Mouse (Mus musculus): Measurements from ENCODE around the gene Pbx3. TPM values are rescaled to one million over a fixed set of nuclear protein-coding genes. Genes with fewer than 3 reads are reported as not detected.

Pbx3 gene
- polyA plus RNA-seq, 1 experiment from 2014 or later = 51.2 TPM

- H3K36me3 ChIP-seq = 0 out of 2 replicates have a peak, but pooled peaks cover 6% of the 10 kb centered on the region
- H3K4me2 ChIP-seq (replicated peaks) = no peak overlapping the region
- no peaks in the 10 kb centered on the region for H3K9me3 ChIP-seq
- WGBS = 95% methylated on average over 2 of the region's 2 CpGs
- H3K27ac ChIP-seq (replicated peaks) = no peak overlapping the region
- H3K27me3 ChIP-seq = no peaks in the 10 kb centered on the region
- no peak overlapping the region for H3K9ac ChIP-seq (replicated peaks)
- peaks cover 8% of the 10 kb centered on the region; the same call in 1 of the 2 replicates for H3K4me1 ChIP-seq
- no peak overlapping the region for H3K4me3 ChIP-seq
- ATAC-seq (replicated peaks) = no peak
Observed at GRCm38 (mm10) chr2:34169626-34170025, 203.3 kb downstream of the Pbx3 start.

DNA sequence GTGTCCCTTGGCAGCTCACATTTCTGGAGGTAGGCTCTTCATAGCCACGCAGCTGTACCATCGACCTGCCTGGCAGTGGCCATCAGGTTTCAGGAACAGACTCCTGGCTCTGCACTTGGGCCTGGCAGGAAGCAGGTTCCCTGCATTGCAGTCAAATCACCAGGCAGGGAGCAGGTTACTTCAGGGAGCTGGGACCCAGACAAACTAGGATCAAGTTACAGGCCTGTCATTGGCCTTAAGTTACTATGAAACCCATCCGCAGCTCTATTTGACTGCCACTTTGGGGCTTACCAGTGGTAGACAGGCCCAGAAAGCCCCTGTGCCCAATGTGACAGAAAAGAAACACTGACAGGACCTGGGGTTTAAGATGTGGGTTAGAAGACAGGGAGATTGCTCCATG is 204.8 kb downstream of the Pbx3 start:
- ATAC-seq (replicated peaks) = no peak
- Histone ChIP-seq H3K9me3 (no peaks in the 10 kb centered on the region), H3K4me3 (no peak overlapping the region), H3K27me3 (no peaks in the 10 kb centered on the region), H3K4me1 (0 out of 2 replicates have a peak, but pooled peaks cover 2% of the 10 kb centered on the region), H3K36me3 (0 out of 2 replicates have a peak, but pooled peaks cover 6% of the 10 kb centered on the region), H3K27ac (replicated peaks) (no peak overlapping the region), H3K4me2 (replicated peaks) (no peak overlapping the region), H3K9ac (replicated peaks) (no peak overlapping the region)
- WGBS = 74% methylated on average over 3 of the region's 3 CpGs

DNA sequence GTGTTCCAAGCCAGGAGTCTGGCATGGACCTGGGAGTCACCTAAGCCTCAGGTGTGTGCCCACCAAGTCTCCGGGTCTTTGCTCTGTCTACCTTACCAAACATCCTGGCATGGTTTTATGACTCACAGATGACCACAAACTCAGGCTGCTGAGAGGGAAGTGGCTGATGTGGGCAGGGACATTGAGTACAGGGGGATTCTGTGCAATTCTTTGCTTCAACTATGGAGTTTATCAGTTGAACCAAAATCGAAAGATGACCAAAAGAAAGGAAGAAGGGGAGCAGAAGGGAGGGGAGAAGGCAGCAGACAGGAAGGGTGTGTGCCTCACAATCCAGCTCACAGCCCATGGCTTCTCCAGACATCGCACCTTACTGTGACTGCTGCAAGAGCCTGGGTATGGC is 210.5 kb downstream of the Pbx3 start:
- H3K27me3 ChIP-seq = no peaks in the 10 kb centered on the region
- no peak for ATAC-seq (replicated peaks)
- no peaks in the 10 kb centered on the region for H3K4me1 ChIP-seq
- H3K9me3 ChIP-seq = no peaks in the 10 kb centered on the region
- no peaks in the 10 kb centered on the region for H3K36me3 ChIP-seq
- H3K4me2 ChIP-seq (replicated peaks) = no peak overlapping the region
- H3K4me3 ChIP-seq = no peak overlapping the region
- 87% methylated on average over 3 of the region's 3 CpGs for WGBS
- H3K9ac ChIP-seq (replicated peaks) = no peak overlapping the region
- no peak overlapping the region for H3K27ac ChIP-seq (replicated peaks)

DNA sequence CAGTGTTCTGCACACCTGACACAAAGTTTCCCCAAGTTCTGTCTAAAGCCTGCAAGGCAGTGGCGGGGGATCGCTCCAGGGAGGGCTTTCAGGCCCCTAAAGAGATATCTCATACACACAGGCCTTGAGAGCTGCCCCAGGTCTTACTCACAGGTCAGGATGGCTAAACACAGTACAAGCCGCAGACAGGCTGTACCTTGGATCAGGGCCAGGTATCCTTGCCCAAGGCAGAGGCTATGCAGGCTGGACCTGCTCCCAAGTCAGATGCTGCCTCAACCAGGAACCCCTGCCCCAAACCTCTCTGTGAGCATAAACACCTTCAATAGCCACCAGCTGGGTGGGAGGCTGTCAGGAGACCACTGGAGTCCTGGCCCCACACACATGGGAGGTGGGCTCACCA is 215.2 kb downstream of the Pbx3 start:
- H3K9ac ChIP-seq (replicated peaks) = no peak overlapping the region
- 89% methylated on average over 3 of the region's 3 CpGs for WGBS
- H3K9me3 ChIP-seq = no peaks in the 10 kb centered on the region
- no peak for ATAC-seq (replicated peaks)
- no peak overlapping the region for H3K27ac ChIP-seq (replicated peaks)
- no peaks in the 10 kb centered on the region for H3K4me1 ChIP-seq
- no peaks in the 10 kb centered on the region for H3K27me3 ChIP-seq
- H3K36me3 ChIP-seq = no peaks in the 10 kb centered on the region
- no peak overlapping the region for H3K4me2 ChIP-seq (replicated peaks)
- no peak overlapping the region for H3K4me3 ChIP-seq

DNA sequence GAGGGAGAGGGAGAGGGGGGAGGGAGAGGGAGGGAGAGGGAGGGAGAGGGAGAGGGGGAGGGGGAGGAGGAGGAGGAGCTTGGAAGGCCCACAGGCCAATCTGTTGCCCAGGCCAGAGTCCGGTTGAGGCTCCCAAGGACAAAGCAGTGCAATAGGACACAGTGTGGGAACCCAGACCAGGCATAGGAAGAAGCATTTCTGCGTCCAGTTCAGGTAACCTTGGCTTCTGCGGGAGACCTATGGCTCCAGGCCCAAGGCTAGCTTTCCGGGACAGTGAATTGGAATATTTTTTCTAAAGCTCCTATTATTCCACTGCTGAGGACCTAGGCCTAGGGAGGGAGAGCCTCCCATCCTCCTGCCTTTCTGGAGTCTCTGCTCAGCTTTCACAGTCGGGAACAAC is 218.1 kb downstream of the Pbx3 start:
- Histone ChIP-seq H3K9ac (replicated peaks) (no peak overlapping the region), H3K4me3 (no peak overlapping the region), H3K4me2 (replicated peaks) (no peak overlapping the region), H3K27ac (replicated peaks) (no peak overlapping the region), H3K36me3 (no peaks in the 10 kb centered on the region), H3K4me1 (no peaks in the 10 kb centered on the region), H3K9me3 (no peaks in the 10 kb centered on the region), H3K27me3 (no peaks in the 10 kb centered on the region)
- WGBS = 59% methylated on average over 5 of the region's 5 CpGs
- ATAC-seq (replicated peaks) = no peak

GRCm38 (mm10) chr2:34153336-34153735 is 219.6 kb downstream of the Pbx3 start:
- no peak for ATAC-seq (replicated peaks)
- no peaks in the 10 kb centered on the region for H3K9me3 ChIP-seq
- no peak overlapping the region for H3K27ac ChIP-seq (replicated peaks)
- H3K36me3 ChIP-seq = no peaks in the 10 kb centered on the region
- H3K4me2 ChIP-seq (replicated peaks) = no peak overlapping the region
- H3K4me1 ChIP-seq = no peaks in the 10 kb centered on the region
- H3K27me3 ChIP-seq = no peaks in the 10 kb centered on the region
- 72% methylated on average over 6 of the region's 6 CpGs for WGBS
- no peak overlapping the region for H3K4me3 ChIP-seq
- H3K9ac ChIP-seq (replicated peaks) = no peak overlapping the region

- Histone ChIP-seq H3K4me3 (no peak overlapping the region), H3K4me2 (replicated peaks) (no peak overlapping the region), H3K36me3 (no peaks in the 10 kb centered on the region), H3K27me3 (no peaks in the 10 kb centered on the region), H3K27ac (replicated peaks) (no peak overlapping the region), H3K4me1 (0 out of 2 replicates have a peak, but pooled peaks cover under 1% of the 10 kb centered on the region), H3K9ac (replicated peaks) (no peak overlapping the region), H3K9me3 (no peaks in the 10 kb centered on the region)
- ATAC-seq (replicated peaks) = no peak
- WGBS = 94% methylated on average over 4 of the region's 4 CpGs
Observed at GRCm38 (mm10) chr2:34150560-34150959, 222.4 kb downstream of the Pbx3 start.

GRCm38 (mm10) chr2:34148214-34148613 is 224.7 kb downstream of the Pbx3 start:
- Histone ChIP-seq H3K27ac (replicated peaks) (no peak overlapping the region), H3K9me3 (no peaks in the 10 kb centered on the region), H3K4me3 (no peak overlapping the region), H3K27me3 (no peaks in the 10 kb centered on the region), H3K4me2 (replicated peaks) (no peak overlapping the region), H3K36me3 (no peaks in the 10 kb centered on the region), H3K9ac (replicated peaks) (no peak overlapping the region), H3K4me1 (0 out of 2 replicates have a peak, but pooled peaks cover 3% of the 10 kb centered on the region)
- no peak for ATAC-seq (replicated peaks)
- 78% methylated on average over 7 of the region's 7 CpGs for WGBS

DNA sequence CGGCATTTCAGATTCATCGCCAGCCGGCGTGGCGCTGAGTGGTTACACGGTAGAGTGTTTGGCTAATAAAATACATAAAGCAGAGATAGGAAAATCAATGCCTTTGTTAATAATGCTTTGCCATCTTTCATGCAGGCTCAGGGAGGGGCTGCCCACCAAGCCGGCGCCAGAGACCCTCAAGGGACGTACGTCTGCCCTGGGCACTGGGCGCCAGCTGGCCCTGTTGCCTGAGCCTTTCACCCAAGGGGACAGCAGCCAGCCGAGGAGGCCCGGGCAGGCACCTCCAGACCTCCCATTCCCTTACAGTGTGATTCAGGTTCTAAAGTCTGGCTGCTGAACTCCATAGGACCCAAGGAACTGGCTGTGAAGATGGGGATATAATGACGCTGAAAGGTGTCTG is 225.5 kb downstream of the Pbx3 start:
- H3K27me3 ChIP-seq = no peaks in the 10 kb centered on the region

DNA sequence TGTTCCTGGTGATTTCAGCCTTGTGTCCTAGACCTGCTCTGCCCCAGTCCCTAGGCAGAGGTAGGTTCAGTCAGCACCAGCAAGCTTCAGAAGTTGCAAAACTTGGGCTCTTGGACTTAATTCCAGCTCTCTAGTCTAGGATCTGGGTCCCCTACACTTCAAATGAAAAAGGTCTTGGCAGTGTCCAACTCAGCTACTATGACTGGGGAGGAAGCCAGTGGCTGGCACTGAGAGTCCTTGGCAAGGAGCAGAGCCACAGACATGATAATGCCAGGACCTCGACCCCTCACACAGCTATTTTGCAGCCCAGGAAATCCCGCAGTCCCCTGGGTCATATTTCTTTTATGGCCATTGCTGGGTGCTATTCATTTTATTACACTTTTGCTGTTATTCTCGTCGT is 225.9 kb downstream of the Pbx3 start:
- Histone ChIP-seq H3K9me3 (no peaks in the 10 kb centered on the region), H3K27ac (replicated peaks) (no peak overlapping the region), H3K4me1 (0 out of 2 replicates have a peak, but pooled peaks cover 3% of the 10 kb centered on the region), H3K4me2 (replicated peaks) (no peak overlapping the region), H3K4me3 (no peak overlapping the region), H3K9ac (replicated peaks) (no peak overlapping the region), H3K36me3 (no peaks in the 10 kb centered on the region), H3K27me3 (no peaks in the 10 kb centered on the region)
- WGBS = 85% methylated on average over 4 of the region's 4 CpGs
- no peak for ATAC-seq (replicated peaks)

More for the DNA sequence above, 225.5 kb downstream of the Pbx3 start:
- Histone ChIP-seq H3K4me1 (0 out of 2 replicates have a peak, but pooled peaks cover 3% of the 10 kb centered on the region), H3K27ac (replicated peaks) (no peak overlapping the region), H3K36me3 (no peaks in the 10 kb centered on the region), H3K4me3 (no peak overlapping the region), H3K9ac (replicated peaks) (no peak overlapping the region), H3K4me2 (replicated peaks) (no peak overlapping the region), H3K9me3 (no peaks in the 10 kb centered on the region)
- WGBS = 91% methylated on average over 14 of the region's 14 CpGs
- no peak for ATAC-seq (replicated peaks)

DNA sequence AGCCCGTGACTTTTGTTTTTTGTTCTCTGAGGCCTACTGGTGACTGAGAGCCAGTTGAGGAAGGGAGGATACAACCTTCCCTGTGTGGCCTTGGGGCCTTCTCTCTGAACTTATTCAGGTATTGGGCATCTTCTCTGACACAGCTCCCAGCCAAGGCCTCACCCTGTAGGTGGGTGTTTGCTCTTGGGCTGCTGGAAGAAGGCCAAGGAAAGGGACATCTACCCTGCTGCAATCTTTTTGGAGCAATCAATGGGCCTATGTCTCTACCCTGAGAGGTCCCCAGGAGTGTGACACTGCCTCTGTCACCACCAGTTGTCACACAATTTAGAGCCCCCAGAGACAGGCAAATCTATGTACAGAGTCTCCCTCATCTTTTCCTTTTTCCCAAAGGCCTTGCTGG is 226.5 kb downstream of the Pbx3 start:
- Histone ChIP-seq H3K27me3 (0 out of 2 replicates have a peak, but pooled peaks cover under 1% of the 10 kb centered on the region), H3K36me3 (no peaks in the 10 kb centered on the region), H3K9me3 (no peaks in the 10 kb centered on the region), H3K4me2 (replicated peaks) (no peak overlapping the region), H3K4me3 (no peak overlapping the region), H3K4me1 (0 out of 2 replicates have a peak, but pooled peaks cover 3% of the 10 kb centered on the region), H3K9ac (replicated peaks) (no peak overlapping the region), H3K27ac (replicated peaks) (no peak overlapping the region)
- WGBS = 82% methylated on average over 1 of the region's 1 CpGs
- ATAC-seq (replicated peaks) = no peak

DNA sequence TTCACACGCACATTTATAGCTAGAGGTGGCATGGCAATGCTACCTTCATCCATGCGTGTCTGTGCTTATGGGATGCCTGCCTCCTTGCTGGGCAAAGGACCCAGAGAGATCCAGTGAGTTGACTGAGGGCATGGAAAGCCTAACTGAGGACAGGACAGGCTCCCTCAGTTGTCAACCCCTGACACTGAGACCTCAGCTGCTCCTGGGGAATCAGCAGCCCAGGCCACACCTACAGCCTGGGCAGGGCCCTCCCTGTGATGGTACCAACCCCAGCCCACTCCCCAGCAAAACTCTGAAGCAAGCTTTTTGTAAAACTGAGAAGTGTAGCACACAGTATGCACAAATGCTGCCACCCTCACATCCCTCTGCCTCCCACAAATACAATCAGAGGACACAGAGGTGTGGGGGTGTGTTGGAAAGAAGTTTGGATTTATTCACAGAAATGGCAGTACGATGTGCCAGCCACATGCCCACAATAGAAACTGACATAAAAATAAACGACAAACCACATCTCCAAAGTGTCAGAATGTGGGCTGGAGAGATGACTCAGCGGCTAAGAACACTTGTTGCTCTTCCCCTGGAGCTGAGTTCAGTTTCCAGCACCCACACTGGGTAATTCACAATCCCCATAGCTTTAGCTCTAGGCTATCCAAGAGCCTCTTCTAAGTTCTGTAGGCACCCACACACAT is 233.3 kb downstream of the Pbx3 start:
- Histone ChIP-seq H3K36me3 (no peaks in the 10 kb centered on the region), H3K9ac (replicated peaks) (no peak overlapping the region), H3K4me2 (replicated peaks) (no peak overlapping the region), H3K27ac (replicated peaks) (no peak overlapping the region), H3K4me3 (no peak overlapping the region), H3K4me1 (0 out of 2 replicates have a peak, but pooled peaks cover 6% of the 10 kb centered on the region), H3K27me3 (peaks cover 5% of the 10 kb centered on the region; the same call in 1 of the 2 replicates), H3K9me3 (no peaks in the 10 kb centered on the region)
- 85% methylated on average over 5 of the region's 5 CpGs for WGBS
- no peak for ATAC-seq (replicated peaks)

GRCm38 (mm10) chr2:34135316-34135715 is 237.6 kb downstream of the Pbx3 start:
- Histone ChIP-seq H3K27ac (replicated peaks) (no peak overlapping the region), H3K36me3 (no peaks in the 10 kb centered on the region), H3K4me3 (no peak overlapping the region), H3K4me2 (replicated peaks) (no peak overlapping the region), H3K9me3 (no peaks in the 10 kb centered on the region), H3K9ac (replicated peaks) (no peak overlapping the region), H3K27me3 (peaks cover 37% of the 10 kb centered on the region; the same call in 1 of the 2 replicates), H3K4me1 (peaks cover 7% of the 10 kb centered on the region; the same call in 1 of the 2 replicates)
- 23% methylated on average over 7 of the region's 7 CpGs for WGBS
- no peak for ATAC-seq (replicated peaks)
